Mouse (Mus musculus) liver, postnatal 0 days (tissue): ENCODE measurements around the gene Gm20431.

Source experiments
- CTCF ChIP-seq: sonication (generic); IDR thresholded peaks from 2 replicates; pipeline ENCODE4 v1.5.1; 2016; ENCODE audit warnings: antibody characterized with exemption, low read depth
- EP300 ChIP-seq: IDR thresholded peaks from 2 replicates; pipeline ENCODE4 v1.6.1; 2016; ENCODE audit warnings: antibody characterized with exemption, low read depth, mild to moderate bottlenecking

DNA sequence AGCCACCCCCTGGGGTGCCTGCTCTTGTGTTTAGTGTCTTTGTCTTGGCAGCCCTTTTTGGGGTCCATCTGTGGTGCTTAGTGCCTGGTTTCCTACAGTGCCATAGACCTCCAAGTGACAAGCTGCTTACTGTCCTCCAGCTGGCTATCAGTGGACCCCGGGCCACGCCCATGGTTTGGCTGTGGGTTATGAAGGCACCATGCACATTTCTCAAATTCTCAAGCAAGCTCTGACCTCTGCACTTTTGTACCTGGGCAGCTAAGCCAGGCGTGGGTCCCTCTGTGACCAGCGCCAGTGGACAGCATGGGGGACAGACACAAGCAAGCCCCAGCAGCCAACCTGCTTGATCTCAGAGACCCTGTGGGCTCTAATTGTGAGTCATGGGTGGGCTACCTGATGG is 43.1 kb upstream of the Gm20431 start:
- no peak for TF ChIP-seq CTCF
- TF ChIP-seq EP300: no peak
